Mouse (Mus musculus) urinary bladder, postnatal 25 days (tissue): Measurements from ENCODE around the gene Gpr87.

Source experiments
- DNase-seq: peaks from one replicate; pipeline ENCODE4 v3.0.0; 2022; ENCODE audit warnings: low spot score

The Gpr87 gene

DNA sequence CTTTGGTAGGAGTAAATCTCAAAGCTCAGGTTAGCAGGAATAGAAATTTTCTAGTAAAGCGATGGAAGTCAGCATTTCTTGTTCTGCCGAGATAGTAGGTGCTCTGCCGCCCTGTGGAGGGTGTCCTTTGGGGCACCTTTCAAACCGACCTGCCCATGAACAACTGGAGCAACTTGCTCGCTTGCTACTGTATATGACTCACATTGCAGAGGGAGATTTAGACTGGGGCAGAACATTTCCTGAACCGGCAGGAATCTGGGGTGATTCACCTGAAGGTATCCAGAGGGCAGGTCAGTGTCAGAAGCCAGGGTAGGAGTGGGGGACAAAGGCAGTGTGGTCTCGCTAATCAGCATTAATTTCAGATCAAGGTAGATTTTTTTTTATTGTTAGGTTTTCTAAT lies at the start of gene Gpr87:
Gene Gpr87, minus strand, starts transcription at position 167 of the 400 bp plus-strand sequence.
- DNase-seq: peak; percentile 26

DNA sequence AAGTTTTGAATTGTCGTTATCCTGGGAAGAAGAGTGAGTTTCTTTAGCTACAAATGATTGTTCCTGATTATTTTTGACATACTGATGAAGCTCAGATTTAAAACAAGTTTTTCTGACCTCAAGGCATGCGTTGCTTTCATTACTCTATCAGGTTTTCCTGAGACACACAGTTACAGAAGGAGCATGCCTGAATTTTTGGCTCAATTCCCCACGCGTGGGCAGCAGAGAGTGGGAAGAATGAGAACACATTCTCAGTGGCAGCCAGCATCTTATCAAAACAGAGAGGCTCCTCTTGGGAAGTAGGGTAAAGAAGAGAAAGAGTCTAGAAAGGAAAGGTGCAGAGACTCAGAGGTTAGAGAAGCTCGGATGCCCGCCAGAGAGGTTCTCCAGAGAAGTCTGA lies 48.5 kb upstream of the Gpr87 start:
- no peak for DNase-seq

DNA sequence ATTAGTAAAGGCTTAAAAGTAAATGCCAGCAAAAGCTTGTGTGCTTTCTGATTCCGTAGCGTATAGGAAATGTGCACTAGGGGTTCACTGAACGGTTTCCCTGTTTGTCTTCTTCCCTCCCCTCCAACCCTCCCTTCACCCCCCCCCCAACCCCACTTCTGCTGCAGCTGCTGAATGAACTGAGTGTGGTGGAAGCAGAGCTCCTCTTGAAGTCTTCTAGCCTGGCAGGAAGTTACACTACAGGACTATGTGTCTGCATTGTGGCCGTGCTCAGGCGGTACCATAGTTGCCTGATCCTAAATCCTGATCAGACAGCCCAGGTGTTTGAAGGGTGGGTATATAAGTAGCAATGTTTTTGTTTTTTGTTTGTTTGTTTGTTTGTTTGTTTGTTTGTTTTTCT lies 40.0 kb upstream of the Gpr87 start:
- no peak for DNase-seq

DNA sequence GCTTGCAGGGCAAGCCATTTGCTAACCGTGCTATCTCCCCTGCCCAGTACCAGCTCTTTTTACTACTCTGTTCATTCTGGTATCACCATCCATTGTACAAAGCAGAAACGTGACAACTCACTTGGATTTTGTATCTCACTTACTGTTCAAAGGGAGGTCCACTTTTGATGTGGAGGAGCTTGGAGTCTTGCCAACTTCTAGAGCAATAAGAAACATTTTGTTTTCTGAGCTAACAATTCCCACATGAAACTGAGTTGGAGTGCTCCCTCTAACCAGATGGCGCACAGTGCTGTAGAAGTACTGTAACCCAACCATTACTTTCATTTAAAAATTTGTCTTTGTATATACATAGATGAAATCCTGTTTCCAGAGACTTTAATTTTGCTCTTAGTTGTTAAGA lies 36.0 kb upstream of the Gpr87 start:
- no peak for DNase-seq

DNA sequence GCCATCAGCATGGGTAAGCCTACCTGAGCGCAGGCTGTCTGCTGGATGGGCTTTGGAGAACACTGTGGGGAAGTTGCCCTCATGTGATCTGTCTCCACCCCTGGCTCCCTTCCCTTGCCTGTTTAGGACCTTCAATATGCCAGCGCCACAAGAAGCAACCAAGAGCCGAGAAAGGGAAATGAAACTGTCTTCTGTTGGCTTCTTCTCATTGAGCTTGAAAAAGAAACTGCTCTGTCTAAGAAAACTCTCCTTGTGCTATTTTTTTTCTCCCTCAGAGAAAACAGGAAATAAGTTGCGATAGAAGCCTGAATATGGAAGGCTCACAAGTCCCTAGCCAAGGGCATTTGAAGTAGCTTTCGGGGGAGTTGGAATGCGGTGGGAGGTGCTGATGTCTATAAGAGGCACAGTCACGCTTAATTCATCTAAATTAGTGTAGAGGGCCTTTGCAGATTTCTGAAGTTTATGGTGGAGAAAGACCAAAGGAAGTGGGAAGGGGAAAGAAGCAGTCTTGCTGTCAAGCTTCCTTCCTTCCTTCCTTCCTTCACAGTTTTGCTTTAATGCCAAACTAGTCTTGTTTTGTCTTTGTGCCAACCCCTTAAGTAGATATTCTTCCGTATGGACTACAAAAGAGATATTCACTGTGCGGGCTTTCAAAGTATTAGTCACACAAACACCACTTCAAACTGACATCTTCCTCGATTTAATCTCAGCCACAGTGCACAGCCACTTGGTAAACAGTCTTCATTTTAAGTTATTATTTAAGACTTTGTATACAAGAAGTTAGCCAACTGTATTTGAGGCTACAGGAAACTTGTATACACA lies 34.0 kb upstream of the Gpr87 start:
- no peak for DNase-seq

DNA sequence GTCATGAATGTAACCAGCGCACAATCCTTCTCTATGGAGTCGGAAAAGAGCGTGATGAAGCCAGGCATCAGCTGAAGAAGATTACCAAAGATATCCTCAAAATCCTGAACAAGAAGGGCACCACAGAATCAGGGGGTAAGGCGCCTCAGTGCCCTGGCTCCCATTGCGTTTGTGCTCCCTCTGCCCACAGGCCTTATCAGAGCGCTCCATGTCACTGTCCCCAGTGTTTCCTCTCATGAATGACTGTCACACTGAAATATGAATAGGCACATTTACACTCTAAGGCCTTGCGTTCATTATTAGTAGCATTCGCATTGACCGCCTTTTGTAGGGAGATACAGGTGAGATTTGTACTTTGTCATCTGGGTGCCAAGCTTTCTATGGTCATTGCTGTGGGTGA lies 32.8 kb upstream of the Gpr87 start:
- DNase-seq: no peak

DNA sequence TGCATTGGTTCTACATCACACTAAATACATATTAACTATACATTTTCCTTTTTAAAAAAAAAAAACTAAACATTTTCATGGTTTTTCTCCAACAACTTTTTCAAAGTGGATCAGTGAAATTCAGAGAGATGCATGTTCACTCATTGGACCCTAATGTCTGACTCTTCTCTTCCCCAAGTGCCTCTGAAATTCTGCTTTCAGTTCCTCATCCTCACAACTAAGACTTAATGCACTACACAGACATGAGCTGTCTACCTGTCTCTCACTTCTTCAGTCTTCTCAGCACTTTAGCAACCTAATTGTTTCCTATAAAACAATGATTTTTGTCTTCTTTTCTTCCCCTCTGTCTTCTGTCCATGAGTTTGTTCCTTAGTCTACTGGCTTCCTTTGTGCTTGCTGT lies 30.5 kb upstream of the Gpr87 start:
- DNase-seq: no peak

DNA sequence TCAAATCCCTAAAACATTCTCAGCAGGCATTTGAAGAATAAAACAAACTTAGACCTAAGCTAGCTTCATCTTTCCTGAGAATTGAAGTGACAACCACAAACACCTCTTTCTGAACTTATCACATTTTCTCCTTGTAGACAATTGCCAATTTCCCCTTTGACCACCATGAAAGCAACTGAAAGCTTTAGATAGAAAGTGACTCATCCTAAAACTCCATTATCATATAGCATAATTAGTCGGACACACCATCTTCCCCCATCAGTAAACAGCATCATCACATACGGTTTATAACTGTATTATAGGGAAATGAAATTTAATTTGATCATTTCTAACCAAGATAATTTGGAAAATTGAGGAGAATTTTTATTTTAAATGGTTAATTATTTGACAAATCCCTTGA lies 27.4 kb upstream of the Gpr87 start:
- DNase-seq: no peak

DNA sequence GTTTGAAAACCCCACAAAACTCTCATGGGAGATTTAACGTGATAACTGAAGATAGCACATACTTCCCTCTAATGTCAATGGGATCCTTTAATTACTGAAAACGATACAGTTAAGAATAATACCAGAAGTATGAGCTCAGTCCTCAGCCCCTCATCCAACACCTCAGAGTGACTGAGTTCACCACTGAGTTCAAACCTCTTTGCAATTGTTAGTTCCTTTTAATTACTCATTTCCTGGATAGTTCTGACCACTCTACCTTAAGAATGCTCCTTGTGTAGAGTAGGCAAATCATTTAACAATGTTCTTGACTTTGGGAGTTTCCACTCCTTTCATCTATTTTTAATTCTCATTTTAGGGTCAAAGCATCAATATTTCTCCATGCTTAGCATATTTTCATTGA lies 24.4 kb upstream of the Gpr87 start:
- DNase-seq: no peak

DNA sequence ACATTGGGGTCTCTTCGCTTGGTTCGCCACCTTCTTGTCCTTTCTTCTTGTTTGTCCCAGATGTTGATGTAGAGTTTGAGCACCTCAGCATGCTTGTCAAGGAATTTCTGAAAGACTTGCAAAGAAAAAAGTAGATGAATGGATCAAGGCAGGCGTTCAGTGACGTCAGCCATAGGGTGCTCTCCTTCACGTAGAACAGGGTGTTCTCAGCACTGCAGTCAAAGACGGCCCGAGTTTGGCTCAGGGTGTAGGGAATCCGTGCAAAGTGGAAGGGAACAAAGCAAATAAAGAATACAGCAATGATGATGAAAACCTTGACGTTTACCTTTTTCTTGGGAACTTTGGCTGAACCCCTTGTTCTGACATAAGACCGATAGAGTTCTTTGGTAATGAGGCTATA lies 22.3 kb upstream of the Gpr87 start:
- DNase-seq: no peak

DNA sequence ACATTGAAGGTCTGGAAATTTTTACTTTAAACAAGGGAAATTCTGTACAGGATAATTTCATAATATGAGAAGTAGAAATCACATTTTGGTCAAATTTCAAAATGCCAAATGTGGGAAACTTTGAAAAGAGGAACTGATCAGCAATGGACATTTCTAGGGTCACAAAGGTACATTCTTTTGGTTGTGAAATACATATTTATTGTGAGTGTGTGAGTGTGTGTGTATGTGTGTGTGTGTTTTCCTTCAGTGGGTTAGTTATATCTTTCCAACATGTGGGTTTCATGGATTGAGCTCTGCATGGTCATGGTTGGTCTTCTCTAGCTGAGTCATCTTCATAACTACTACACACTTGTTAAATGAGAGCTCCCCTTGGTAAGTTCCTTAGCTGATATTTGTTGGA lies 17.5 kb upstream of the Gpr87 start:
- DNase-seq: no peak

DNA sequence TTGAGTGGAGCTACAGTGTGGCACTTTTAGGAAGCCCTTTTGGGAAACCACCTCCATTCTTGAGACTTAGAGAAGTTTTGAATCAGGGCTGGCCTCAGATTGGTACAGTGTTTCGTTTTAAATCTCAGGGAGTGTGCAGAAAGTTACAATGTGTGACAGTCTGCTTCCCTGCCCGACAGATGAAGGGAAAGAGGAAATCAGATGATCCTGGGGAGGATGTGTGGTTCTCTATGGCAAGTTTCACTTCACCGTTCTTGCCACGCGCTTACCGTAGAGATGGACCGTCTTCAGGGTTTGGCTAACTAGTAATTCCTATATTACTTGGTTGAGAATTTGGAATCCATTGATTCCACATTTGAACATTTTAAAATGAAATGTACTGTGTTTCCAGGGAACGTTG lies 16.9 kb upstream of the Gpr87 start:
- DNase-seq: no peak

DNA sequence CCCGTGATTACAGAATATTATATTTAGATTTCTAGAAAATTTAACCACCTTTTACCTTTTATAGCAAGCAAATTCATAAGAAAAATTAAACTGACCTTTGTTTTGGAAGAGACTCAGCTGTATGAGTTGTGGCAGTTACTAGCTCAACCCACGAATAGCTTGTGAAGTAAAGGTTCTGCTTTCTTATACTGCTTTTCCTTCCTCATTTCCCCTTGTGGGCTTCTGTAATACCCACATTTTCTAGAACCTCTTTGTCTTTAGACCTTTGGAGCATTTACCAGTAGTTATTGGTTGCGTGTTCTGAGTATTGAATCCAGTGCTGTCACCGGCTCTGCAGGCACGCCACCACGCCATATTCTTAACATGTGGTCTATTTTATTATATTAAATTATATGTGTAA lies 15.8 kb upstream of the Gpr87 start, which contains the start of gene P2ry13:
Gene P2ry13, minus strand, starts transcription at position 156 of the 400 bp plus-strand sequence.
- no peak for DNase-seq

DNA sequence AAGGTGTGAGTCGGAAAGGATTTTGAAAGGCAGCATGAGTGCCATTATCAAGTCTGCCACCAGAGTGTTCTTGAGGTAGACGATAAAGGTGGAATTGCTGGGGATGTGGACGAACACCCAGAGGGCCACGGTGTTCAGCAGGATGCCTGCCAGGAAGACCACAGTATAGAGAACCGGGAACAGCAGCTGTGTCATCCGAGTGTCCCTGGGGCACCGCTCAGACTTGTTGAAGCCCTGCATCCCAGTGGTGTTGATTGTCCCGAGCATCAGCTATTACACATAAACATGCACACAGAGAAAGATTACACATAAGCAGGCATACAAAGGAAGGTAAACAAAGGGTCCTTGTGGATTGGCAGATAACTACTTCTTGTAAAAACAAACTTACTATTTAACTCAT lies 15.2 kb upstream of the Gpr87 start:
- DNase-seq: no peak

DNA sequence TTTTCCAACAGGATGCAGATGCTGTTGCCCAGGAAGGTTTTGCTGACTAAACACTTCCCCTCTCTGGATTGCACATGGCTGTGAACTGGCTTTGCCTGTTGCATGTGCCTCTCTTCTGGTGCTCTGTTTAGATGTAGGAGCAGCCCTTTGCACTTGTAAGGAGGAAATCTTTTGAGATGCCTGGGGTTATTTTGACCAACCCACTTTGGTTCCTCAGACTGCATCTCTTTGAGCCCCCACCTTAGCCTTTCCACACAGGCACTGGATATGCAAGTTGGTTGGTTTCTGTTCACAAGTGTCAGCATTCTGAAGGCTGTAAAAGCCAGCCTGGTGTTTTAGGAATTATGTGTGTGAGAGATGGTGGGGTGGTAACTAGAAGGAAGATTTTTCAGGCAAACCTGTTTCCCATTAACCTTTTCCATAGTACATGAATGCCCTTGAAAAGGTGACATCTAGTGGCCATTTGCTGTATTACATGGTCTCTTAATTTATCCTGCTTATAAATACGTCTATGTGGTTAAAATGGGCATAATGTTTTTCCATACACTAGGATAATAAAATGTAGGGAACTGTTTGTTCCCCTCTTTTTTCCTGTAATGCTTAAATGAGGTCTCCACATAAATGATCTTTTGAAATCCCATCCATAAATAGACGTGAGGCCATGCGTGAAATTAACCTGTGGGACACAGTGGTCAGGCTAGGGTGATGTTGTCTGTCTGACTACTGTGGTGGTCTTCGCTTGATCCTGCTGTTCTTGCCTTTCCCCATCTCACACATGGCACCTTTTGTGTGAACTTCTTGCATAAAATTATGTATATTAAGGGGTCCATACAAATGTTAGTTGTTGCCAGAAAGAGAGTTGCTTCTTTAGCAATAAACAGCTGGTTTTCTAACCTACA lies 14.0 kb upstream of the Gpr87 start:
- peak; percentile 48 for DNase-seq

DNA sequence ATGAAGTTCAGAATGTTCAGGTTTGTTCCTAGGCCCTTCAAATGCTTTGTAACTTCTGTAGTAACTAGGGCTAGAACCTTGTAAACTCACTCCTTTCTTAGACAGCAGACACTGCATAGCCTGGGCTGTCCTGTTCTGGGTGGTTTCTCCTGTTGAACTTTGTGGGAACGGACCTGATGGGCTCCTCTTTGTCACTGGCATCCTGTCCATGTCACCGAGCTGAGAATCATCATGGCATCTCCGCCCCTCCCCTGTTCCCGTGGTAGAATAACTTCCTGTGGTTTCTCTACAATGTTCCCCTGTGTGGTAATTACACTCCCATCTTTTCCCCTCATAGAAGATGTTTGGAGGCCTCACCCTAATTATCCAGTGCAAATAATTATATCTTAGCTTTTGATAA lies 11.0 kb upstream of the Gpr87 start:
- DNase-seq: no peak

DNA sequence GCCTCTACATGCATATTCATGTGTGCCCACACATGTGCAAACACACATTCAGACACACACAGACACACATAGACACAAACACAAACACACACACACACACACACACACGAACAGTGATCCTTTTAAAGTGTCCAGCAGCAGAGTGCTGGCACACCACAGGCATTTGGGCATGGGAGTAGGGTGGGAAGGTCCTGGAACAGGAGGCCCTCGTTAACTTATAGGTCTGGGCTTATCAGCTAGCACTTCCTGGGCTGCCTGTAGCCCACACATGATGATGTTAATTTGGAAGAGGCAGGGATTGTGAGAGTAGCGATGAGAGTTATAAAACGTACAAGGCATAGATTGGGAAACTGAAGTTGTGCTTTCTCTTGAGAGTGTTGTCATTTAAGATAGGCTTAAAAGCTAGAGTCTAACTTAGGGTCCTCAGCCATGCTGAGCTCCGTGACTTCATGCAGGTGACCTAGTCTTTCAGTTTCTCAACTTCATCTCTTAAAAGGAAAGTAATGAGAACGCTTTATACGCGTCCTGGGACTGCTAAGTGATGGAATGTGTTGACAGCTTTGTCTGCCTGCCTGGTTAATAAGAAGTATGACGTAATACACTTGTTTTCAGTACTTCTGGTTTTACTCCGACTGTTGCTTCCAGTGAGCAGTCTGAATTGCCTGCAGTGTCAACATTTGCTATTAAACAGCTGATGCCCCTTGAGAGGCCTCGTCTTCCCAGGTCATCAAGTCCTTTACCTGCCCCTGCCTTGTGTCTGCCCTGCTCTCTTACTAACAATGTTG lies 10.0 kb upstream of the Gpr87 start:
- DNase-seq: no peak

DNA sequence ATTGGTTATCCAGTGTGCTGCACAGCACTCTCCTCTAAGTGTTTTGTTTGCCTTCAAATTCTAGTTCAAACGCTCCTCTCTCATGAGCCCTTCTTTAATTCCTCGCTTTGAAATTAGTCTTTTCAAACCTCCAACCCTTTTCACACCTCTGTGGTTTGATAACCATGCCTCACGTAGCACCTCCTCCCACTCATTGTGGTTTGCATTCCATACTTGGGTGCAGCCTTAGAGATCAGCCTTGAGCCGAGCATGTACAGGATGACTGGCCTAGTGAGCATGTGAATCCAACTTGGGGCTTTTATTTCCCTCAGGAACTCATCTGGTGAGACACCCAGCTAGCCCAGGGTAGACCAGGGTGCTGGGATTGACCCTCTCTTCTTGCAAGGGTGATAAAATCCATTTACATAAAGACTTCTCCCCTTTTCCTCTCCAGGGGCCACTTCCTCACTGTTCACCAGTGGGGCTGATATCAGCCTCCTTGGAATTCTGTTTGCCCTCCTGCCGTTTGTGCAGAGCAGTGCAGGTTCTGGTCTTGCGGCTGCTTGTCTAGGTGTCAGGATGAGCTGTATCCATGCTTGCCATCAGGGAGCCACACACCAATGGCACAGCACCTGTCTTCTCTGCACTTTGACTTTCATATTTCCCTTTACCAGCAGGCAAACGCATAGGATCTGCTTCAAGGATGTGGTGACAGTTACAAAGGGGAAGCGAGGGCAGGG lies 9.1 kb upstream of the Gpr87 start:
- DNase-seq: no peak

DNA sequence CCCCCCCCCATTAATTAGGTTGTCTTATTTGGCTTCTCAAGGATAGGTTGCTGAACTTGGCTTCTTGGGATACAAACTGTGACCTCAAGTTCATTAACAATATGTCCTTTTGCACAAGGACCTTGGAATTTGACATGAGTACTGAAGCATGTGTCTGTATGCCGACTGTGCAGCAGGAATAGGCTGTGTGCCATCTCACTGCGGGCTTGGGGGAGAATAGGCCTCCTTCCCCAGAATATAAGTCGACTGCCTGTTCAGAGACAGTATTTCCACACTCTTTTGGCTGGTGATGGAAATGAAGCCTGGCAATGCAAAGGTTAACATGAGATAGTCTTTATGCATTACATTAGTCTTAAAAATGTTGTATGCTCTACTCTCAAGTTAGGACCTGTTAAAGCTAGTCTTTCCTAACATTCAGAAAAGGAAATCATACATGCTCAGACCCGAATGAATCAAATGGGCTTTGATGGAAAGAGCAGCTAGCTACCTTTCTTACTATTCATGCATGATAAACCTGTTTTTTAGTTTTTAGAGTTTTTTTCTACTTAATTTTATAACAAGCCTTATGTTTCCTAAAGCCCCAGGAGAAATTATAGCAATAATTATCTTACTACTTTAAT lies 2.5 kb upstream of the Gpr87 start:
- DNase-seq: no peak

DNA sequence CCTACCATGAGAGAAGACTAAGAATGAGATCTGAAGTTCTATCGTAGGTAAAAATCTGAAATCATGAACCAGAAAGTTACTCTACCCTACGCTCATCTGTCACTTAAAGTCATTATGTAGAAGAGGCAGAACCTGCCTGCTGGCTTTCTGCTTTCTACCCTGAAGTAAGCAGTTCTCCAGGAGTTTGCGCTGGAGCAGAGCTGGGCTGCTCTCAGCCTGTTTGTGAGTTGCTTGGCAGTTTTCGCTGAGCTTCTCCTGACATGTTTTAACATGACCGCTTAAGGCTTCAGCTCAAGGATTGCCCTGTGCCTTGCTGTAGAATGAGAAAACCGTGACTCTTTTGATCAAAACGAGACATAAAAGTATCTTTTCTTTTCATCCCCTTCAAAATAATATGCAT lies 805 bp downstream of the Gpr87 start:
- DNase-seq: no peak

DNA sequence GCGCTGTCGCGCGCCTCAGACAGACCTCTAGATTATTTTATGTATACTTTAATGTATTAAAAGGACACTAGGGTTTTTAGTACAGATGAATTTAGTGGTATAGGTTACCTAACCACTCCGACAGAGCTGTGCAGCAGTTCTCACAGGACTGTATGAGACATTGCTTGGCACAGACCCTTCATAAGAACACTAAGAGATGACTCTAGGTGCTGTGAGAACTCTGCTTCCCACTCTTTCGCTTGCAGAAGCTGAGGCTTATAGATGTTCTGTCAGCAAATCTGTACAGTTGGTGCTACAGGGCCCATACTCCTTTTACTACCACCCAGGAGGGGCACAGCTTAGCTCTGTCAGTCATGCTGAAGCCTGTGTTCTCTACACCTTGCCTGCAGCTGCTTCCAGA lies 3.2 kb downstream of the Gpr87 start:
- DNase-seq: no peak
